Mouse (Mus musculus) central nervous system, embryonic 18 days (tissue): ENCODE results near the gene Rasl11a. TPM values are rescaled to one million over a fixed set of nuclear protein-coding genes. Genes with fewer than 3 reads are reported as not detected.

Experiments used
- polyA plus RNA-seq: library from polyadenylated mRNA; depleted of rRNA; stranded (reverse); fragments of >200 nt; gene quantifications from 2 replicates; pipeline ENCODE4 v1.2.3, GENCODE M21; 2012; rRNA removed

The Rasl11a gene
- 5.5 and 7.1 TPM in 2 replicates for polyA plus RNA-seq

DNA sequence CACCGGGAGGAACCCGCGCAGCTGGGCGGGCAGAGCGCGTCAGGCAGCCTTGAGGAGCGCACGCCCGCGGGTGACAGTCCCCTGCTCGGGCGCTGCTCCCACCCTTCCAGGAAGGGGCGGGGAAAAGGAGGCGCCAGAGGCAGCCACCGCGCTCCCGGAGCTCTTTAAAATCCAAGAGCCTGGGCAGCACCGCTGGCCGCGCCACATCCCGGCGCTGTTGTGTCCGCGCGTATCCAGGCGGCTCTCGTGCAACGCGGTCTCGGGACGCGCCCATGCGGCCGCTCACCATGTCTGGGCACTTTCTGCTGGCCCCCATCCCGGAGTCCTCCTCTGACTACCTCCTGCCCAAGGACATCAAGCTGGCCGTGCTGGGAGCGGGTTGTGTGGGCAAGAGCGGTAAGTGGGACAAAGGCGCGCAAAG, at the start of gene Rasl11a:
Gene Rasl11a (plus strand): TSS at position 127 of the 421 bp plus-strand sequence.

DNA sequence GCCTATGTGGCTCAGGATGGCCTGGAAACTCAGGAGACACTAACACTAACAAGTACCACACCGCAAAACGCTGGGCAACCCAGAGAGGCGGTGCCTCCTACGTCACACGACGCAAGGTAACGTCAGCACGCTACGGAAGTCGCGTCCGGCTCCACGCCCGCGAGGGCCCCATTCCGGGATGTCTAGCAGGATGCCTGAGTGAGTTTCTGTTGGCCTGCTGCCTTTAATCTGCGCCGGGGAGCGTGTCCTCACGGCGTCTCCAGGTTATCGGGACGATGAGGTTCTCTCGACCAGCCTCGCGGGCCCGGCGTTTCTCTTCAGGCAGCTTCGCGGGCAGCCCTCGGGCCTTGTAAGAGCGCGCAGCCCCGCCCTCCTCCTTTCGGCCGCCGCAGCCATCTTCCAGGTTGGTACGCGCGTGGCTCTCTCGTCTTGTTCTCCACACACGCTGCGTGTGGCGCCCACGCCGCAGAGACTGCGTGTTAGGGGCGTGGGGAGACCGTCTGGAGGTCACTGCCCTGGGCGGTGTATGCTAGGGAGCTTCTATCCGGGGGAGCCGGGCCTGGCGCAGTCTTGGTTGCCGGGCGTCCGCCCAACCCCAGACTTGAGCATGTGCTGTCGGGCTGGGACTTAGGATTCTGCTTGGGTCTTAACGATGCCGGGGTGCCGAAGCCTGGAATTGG, 12.0 kb upstream of the Rasl11a start, which contains the start of gene Rpl21:
Gene Rpl21 (plus strand): TSS at position 122 of the 680 bp plus-strand sequence.

Other genes with a start within 250 kb of the Rasl11a start
- 28.6 and 30.3 TPM in 2 replicates for gene Usp12, start 50.1 kb upstream of the Rasl11a start, polyA plus RNA-seq
- gene Rpl21, start 12.2 kb upstream of the Rasl11a start, polyA plus RNA-seq = 422 and 424 TPM in 2 replicates
- 86.0 and 92.1 TPM in 2 replicates for gene Gtf3a, start 103.6 kb downstream of the Rasl11a start, polyA plus RNA-seq
- 19.9 and 23.2 TPM in 2 replicates for gene Mtif3, start 118.7 kb downstream of the Rasl11a start, polyA plus RNA-seq
- 6.7 and 7.2 TPM in 2 replicates for gene Lnx2, start 231.5 kb downstream of the Rasl11a start, polyA plus RNA-seq
- gene Polr1d, start 232.0 kb downstream of the Rasl11a start, polyA plus RNA-seq = 103 and 104 TPM in 2 replicates